31 mouse cellular contexts compared by ENCODE assay signal in genomic region chr19:28982617-28983016, GRCm38 (mm10). TPM values are rescaled to one million over a fixed set of nuclear protein-coding genes. Genes with fewer than 3 reads are reported as not detected.
"Had no signal": no experiment of that assay in that cellular context is flagged by ENCODE, and none has a peak within 500 bp of the region (broad histone marks: within the 10 kb centered on the region; RNA-seq: fewer than 3 reads in every experiment).

No protein-coding gene starts in this region.

- H3K9ac ChIP-seq: limb, embryonic 12.5 days; limb, embryonic 13.5 days; limb, embryonic 15.5 days; liver, embryonic 12.5 days; liver, embryonic 13.5 days; liver, embryonic 14.5 days; liver, embryonic 15.5 days; lung, embryonic 14.5 days; lung, embryonic 15.5 days; midbrain, embryonic 12.5 days; midbrain, embryonic 13.5 days; midbrain, embryonic 15.5 days; neural tube, embryonic 12.5 days had no signal

- H3K4me2 ChIP-seq: limb, embryonic 12.5 days; limb, embryonic 13.5 days; limb, embryonic 15.5 days; liver, embryonic 12.5 days; liver, embryonic 13.5 days; liver, embryonic 15.5 days; lung, embryonic 14.5 days; lung, embryonic 15.5 days; midbrain, embryonic 11.5 days; midbrain, embryonic 12.5 days; midbrain, embryonic 13.5 days; midbrain, embryonic 15.5 days; neural tube, embryonic 12.5 days had no signal

- H3K9me3 ChIP-seq: limb, embryonic 10.5 days; limb, embryonic 12.5 days; limb, embryonic 13.5 days; limb, embryonic 15.5 days; liver, embryonic 12.5 days; liver, embryonic 13.5 days; liver, embryonic 15.5 days; lung, embryonic 15.5 days; megakaryocyte, embryonic 14.5 days; midbrain, embryonic 10.5 days; midbrain, embryonic 12.5 days; midbrain, embryonic 13.5 days; midbrain, embryonic 15.5 days; neural tube, embryonic 12.5 days had no signal

- H3K27ac ChIP-seq: left cerebral cortex, adult 2 months; limb, embryonic 10.5 days; limb, embryonic 12.5 days; limb, embryonic 13.5 days; limb, embryonic 15.5 days; liver, embryonic 12.5 days; liver, embryonic 13.5 days; liver, embryonic 14.5 days; liver, embryonic 15.5 days; lung, embryonic 15.5 days; macrophage; midbrain, embryonic 10.5 days; midbrain, embryonic 12.5 days; midbrain, embryonic 13.5 days; midbrain, embryonic 15.5 days; neural tube, embryonic 12.5 days had no signal

- H3K27me3 ChIP-seq: limb, embryonic 12.5 days; limb, embryonic 13.5 days; limb, embryonic 15.5 days; liver, embryonic 15.5 days; lung, embryonic 15.5 days; megakaryocyte, embryonic 14.5 days; midbrain, embryonic 12.5 days; midbrain, embryonic 13.5 days; neural tube, embryonic 12.5 days had no signal

- H3K36me3 ChIP-seq: limb, embryonic 10.5 days; limb, embryonic 12.5 days; limb, embryonic 13.5 days; limb, embryonic 15.5 days; liver, embryonic 12.5 days; liver, embryonic 13.5 days; liver, embryonic 15.5 days; lung, embryonic 15.5 days; midbrain, embryonic 10.5 days; midbrain, embryonic 12.5 days; midbrain, embryonic 13.5 days; midbrain, embryonic 15.5 days; neural tube, embryonic 12.5 days had no signal

- H3K4me1 ChIP-seq: limb, embryonic 10.5 days; limb, embryonic 12.5 days; limb, embryonic 13.5 days; limb, embryonic 15.5 days; liver, embryonic 12.5 days; liver, embryonic 13.5 days; liver, embryonic 15.5 days; lung, embryonic 15.5 days; midbrain, embryonic 10.5 days; midbrain, embryonic 12.5 days; midbrain, embryonic 13.5 days; midbrain, embryonic 15.5 days; neural tube, embryonic 12.5 days had no signal

- ATAC-seq: liver, embryonic 12.5 days; lung, postnatal 0 days; midbrain, embryonic 13.5 days; midbrain, embryonic 15.5 days; midbrain, embryonic 16.5 days had no signal

- H3K4me3 ChIP-seq: left cerebral cortex, adult 2 months; limb, embryonic 10.5 days; limb, embryonic 12.5 days; limb, embryonic 13.5 days; limb, embryonic 15.5 days; liver, embryonic 12.5 days; liver, embryonic 13.5 days; liver, embryonic 15.5 days; lung, embryonic 15.5 days; megakaryocyte, embryonic 14.5 days; midbrain, embryonic 10.5 days; midbrain, embryonic 12.5 days; midbrain, embryonic 13.5 days; midbrain, embryonic 15.5 days; myocyte; neural tube, embryonic 12.5 days had no signal

- DNase-seq: left cerebral cortex, postnatal 4 days; liver, embryonic 13.5 days; lung, adult 18-20 months; lung, adult 2 months; lung, embryonic 14.5 days; lung, postnatal 10 days; lung, postnatal 14 days; lung, postnatal 36 days; lung, postnatal 4 days; midbrain, embryonic 14.5 days had no signal

RNA-seq across cellular contexts. Expression of gene 4430402I18Rik, which starts 15.0 kb away (rescaled TPM):
- total RNA-seq: megakaryocyte-erythroid progenitor cell, adult 5-6 weeks had no signal
- polyA plus RNA-seq: limb, embryonic 10.5 days had no signal
